Mouse (Mus musculus) heart, embryonic 12.5 days (tissue): ENCODE results near the gene Actn1. TPM values are rescaled to one million over a fixed set of nuclear protein-coding genes. Genes with fewer than 3 reads are reported as not detected.

Experiments
- ATAC-seq: fragments of 200-750 bp; cut with Nextera tagmentation; 2 replicates; pipeline ENCODE4 v1.8.0; 2017; ENCODE audit warnings: moderate TSS enrichment, moderate library complexity; ENCODE audit not compliant: insufficient number of reproducible peaks, low FRiP score
- H3K27ac ChIP-seq: fragments of 300-500 bp; sonication (generic); 2 replicates; pipeline ENCODE4 v1.5.1; 2016; ENCODE audit warnings: mild to moderate bottlenecking, moderate library complexity; ENCODE audit not compliant: poor library complexity, severe bottlenecking
- H3K27me3 ChIP-seq: fragments of 300-500 bp; sonication (generic); replicated peaks from 2 replicates; pipeline ENCODE4 v1.6.1; 2016; ENCODE audit warnings: mild to moderate bottlenecking, moderate library complexity
- H3K36me3 ChIP-seq: fragments of 300-500 bp; sonication (generic); 2 replicates; pipeline ENCODE4 v1.6.1; 2016; ENCODE audit warnings: mild to moderate bottlenecking, moderate library complexity
- H3K4me1 ChIP-seq: fragments of 300-500 bp; sonication (generic); replicated peaks from 2 replicates; pipeline ENCODE4 v1.6.1; 2016; ENCODE audit warnings: mild to moderate bottlenecking
- H3K4me2 ChIP-seq: fragments of 300-500 bp; sonication (generic); 2 replicates; pipeline ENCODE4 v1.6.1; 2016; ENCODE audit warnings: mild to moderate bottlenecking, moderate library complexity
- H3K4me3 ChIP-seq: fragments of 300-500 bp; sonication (generic); 2 replicates; pipeline ENCODE4 v1.5.1; 2016; ENCODE audit warnings: mild to moderate bottlenecking
- H3K9ac ChIP-seq: fragments of 300-500 bp; sonication (generic); 2 replicates; pipeline ENCODE4 v1.6.1; 2016; ENCODE audit warnings: mild to moderate bottlenecking, moderate library complexity
- H3K9me3 ChIP-seq: fragments of 300-500 bp; sonication (generic); replicated peaks from 2 replicates; pipeline ENCODE4 v1.6.1; 2016; ENCODE audit warnings: mild to moderate bottlenecking, moderate library complexity
- WGBS: fragments of 180-500 bp; shearing (Covaris S2); methylation state at CpG from one replicate; pipeline ENCODE4 v1.1.7; 2016; 5-methylcytosine and 5-hydroxymethylcytosine counted together
- polyA plus RNA-seq: library from polyadenylated mRNA; unstranded; fragments of >200 nt; fragmentation: Nextera tagmentation; extraction: Ambion mirVana; gene quantifications from 2 replicates; pipeline ENCODE4 v1.2.1, GENCODE M21; 2016

Gene Actn1
- polyA plus RNA-seq, 1 experiment from 2014 or later: 63.6 TPM

GRCm38 (mm10) chr12:80124756-80125155 lies 135.4 kb downstream of the Actn1 start:
- H3K4me1 ChIP-seq: peaks cover 38% of the 10 kb centered on the region
- no peaks in the 10 kb centered on the region for H3K27me3 ChIP-seq
- no peak overlapping the region for H3K27ac ChIP-seq
- no peak overlapping the region for H3K4me2 ChIP-seq
- WGBS: 67% methylated on average over 3 of the region's 3 CpGs
- no peak overlapping the region; the same call in 1 of the 2 replicates for H3K9ac ChIP-seq
- no peak for ATAC-seq
- H3K36me3 ChIP-seq: peaks cover 36% of the 10 kb centered on the region
- H3K4me3 ChIP-seq: no peak overlapping the region
- 0 out of 2 replicates have a peak, but pooled peaks cover 3% of the 10 kb centered on the region for H3K9me3 ChIP-seq

GRCm38 (mm10) chr12:80124211-80124610 lies 136.0 kb downstream of the Actn1 start:
- 78% methylated on average over 3 of the region's 3 CpGs for WGBS
- Histone ChIP-seq H3K27ac (no peak overlapping the region), H3K9ac (no peak overlapping the region), H3K4me3 (no peak overlapping the region), H3K9me3 (0 out of 2 replicates have a peak, but pooled peaks cover 3% of the 10 kb centered on the region), H3K27me3 (no peaks in the 10 kb centered on the region), H3K4me2 (no peak overlapping the region), H3K36me3 (peaks cover 38% of the 10 kb centered on the region), H3K4me1 (peaks cover 33% of the 10 kb centered on the region)
- ATAC-seq: no peak

GRCm38 (mm10) chr12:80123227-80123803 lies 136.9 kb downstream of the Actn1 start:
- no peak overlapping the region for H3K4me3 ChIP-seq
- 29% methylated on average over 4 of the region's 4 CpGs for WGBS
- ATAC-seq: peak; percentile 40; the same call in 1 of the 2 replicates
- H3K9ac ChIP-seq: peak overlapping the region; percentile 56
- H3K4me2 ChIP-seq: peak overlapping the region; percentile 7; the same call in 1 of the 2 replicates
- H3K4me1 ChIP-seq: peaks cover 33% of the 10 kb centered on the region
- peaks cover 38% of the 10 kb centered on the region for H3K36me3 ChIP-seq
- peak overlapping the region; percentile 82 for H3K27ac ChIP-seq
- H3K27me3 ChIP-seq: no peaks in the 10 kb centered on the region
- 0 out of 2 replicates have a peak, but pooled peaks cover 3% of the 10 kb centered on the region for H3K9me3 ChIP-seq

GRCm38 (mm10) chr12:80121438-80121837 lies 138.7 kb downstream of the Actn1 start:
- peaks cover 38% of the 10 kb centered on the region for H3K4me1 ChIP-seq
- no peak overlapping the region for H3K4me2 ChIP-seq

DNA sequence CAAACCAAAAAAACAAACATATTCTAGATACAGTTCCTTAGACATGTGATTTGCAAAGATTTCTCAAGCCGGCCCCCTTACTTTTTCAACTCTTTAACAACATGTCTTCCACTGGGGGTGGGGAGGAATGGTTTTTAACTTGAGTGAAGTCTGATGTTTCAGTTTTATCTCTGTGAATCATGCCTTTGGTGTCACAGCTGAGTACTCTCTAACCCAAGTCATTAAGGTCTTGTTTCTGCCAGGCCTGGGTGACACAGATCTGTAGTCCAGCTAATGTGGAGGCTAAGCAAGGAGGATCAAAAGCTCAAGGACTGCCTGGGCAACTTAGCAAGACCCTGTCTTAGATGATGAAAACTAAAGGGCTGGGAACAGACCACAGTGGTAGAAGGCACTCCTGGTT lies 141.6 kb downstream of the Actn1 start:
- H3K4me1 ChIP-seq: peaks cover 36% of the 10 kb centered on the region
- no peak for ATAC-seq
- 74% methylated on average over 1 of the region's 1 CpGs for WGBS

More at GRCm38 (mm10) chr12:80121438-80121837, 138.7 kb downstream of the Actn1 start:
- Histone ChIP-seq H3K36me3 (peaks cover 25% of the 10 kb centered on the region), H3K27me3 (no peaks in the 10 kb centered on the region), H3K9me3 (0 out of 2 replicates have a peak, but pooled peaks cover 3% of the 10 kb centered on the region), H3K4me3 (no peak overlapping the region), H3K27ac (0 out of 2 replicates have a peak overlapping the region, but pooled peaks have one; percentile 21), H3K9ac (no peak overlapping the region)
- no peak for ATAC-seq
- WGBS: 81% methylated on average over 1 of the region's 1 CpGs

More for the DNA sequence above, 141.6 kb downstream of the Actn1 start:
- H3K9me3 ChIP-seq: 0 out of 2 replicates have a peak, but pooled peaks cover 3% of the 10 kb centered on the region
- peaks cover 13% of the 10 kb centered on the region for H3K36me3 ChIP-seq
- no peak overlapping the region for H3K27ac ChIP-seq
- H3K4me2 ChIP-seq: no peak overlapping the region
- H3K9ac ChIP-seq: no peak overlapping the region
- H3K4me3 ChIP-seq: no peak overlapping the region
- H3K27me3 ChIP-seq: no peaks in the 10 kb centered on the region

Other genes with a start within 250 kb of the Actn1 start
- gene Zfp36l1, start 147.4 kb downstream of the Actn1 start, polyA plus RNA-seq: 98.4 and 101 TPM in 2 replicates
- gene Dcaf5, start 176.2 kb upstream of the Actn1 start, polyA plus RNA-seq: 14.7 and 15.1 TPM in 2 replicates
- 19.6 and 21.9 TPM in 2 replicates for gene Exd2, start 202.7 kb upstream of the Actn1 start, polyA plus RNA-seq